Mouse (Mus musculus): ENCODE results near the gene Pik3ca.

- no peak for TF ChIP-seq CTCF (IDR thresholded peaks at IDR 0.05; ENCODE audit: control insufficient read depth, insufficient read depth, low read length)
- TF ChIP-seq POLR2A (IDR thresholded peaks at IDR 0.05; ENCODE audit: borderline replicate concordance, control insufficient read depth, low read depth, low read length), result no peak
These were observed 1.9 kb downstream of the Pik3ca start for GRCm38 (mm10) chr3:32399381-32399780.
